Mouse (Mus musculus) erythroblast, embryonic 14.5 days (primary cell): Measurements from ENCODE around the gene Sapcd1.
"Not testable (repeated sequence)": the region's sequence is repeated elsewhere in the genome, so short reads cannot be mapped to it uniquely, and the experiment has no call there.

Source experiments
- GATA1 ChIP-seq: IDR thresholded peaks from 2 replicates; pipeline ENCODE4 v1.6.1; 2012; ENCODE audit warnings: low read length, inconsistent platforms, mixed read lengths
- TAL1 ChIP-seq: IDR thresholded peaks from 3 replicates; pipeline ENCODE4 v1.6.1; 2012; ENCODE audit warnings: low read length, inconsistent platforms, mixed read lengths

DNA sequence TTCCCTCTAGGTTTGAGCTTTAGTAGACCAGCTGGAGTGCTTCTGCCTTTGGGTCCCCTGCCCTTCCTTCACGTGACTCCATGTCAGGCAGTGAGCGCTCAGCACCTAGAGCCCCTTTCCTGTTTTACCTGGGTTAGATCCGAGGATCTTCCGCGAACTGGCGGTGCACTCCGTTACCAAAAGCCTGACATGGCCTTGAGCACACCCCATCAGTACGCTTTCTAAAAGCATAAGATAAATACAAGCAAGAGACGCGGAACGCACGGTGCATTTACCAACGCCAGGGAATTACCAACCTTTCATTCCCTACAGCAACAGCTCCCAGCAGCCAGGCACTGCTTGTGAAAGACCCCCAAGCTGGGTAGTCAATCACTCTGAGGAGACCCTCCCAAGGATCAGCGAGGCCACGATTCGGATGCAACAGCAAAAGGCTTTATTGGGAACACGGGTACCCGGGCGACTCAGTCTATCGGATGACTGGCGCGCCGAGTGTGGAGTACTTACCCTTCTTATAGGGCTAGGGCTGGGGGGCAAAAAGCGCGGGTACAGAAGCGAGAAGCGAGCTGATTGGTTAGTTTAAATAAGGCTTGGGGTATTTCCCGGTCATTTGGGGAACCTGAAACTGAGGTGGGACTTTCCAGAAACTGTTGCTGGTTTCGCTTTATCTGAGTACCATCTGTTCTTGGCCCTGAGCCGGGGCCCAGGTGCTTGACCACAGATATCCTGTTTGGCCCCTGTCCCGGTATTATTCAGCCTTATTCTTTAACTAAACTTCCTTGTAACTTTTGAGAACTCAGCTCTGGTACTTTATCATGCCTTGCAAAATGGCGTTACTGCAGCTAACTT lies 27.7 kb downstream of the Sapcd1 start:
- not testable (repeated sequence) for TF ChIP-seq TAL1, GATA1
